15 mouse cellular contexts compared by ENCODE assay signal in the genomic region with DNA sequence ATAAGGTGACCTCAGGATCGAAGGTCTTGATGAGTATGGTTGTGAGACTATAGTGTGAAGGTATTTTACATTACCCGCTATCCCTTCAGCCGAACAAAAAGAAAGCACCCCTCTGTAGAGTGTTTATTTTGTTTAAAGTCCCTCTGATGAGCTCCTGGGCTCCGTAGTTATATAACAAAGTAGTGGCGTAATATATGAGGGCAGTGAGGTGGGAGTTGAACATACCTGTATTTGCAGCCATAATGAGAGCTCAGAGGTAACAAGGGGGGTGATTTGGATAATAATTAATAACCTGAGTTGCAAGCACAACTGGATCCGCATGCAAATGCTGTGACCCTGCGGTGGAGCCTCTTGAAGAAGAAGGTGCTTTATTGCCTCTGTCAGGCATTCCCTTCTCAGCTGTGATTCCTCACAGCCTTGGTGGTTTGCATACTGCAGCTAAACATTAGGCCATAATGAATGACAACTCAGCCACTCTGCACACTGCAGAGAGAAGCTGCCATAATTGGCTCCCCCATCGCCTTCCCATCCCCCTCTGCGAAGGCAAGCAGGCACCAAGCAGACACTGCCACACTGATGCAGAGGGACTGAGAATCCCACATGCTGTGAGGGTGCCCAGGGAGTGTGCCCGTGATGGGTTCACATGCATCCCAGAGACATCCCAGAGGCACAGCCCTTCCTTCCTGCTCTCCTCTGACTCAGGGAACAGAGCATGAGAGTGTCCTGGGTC.
DNase-seq lines count a peak whose midpoint lies in the region; ATAC-seq and TF ChIP-seq lines count a peak whose summit lies in the region.
"Had no signal": no experiment of that assay in that cellular context is flagged by ENCODE, and none has a peak within 500 bp of the region (broad histone marks: within the 10 kb centered on the region; RNA-seq: fewer than 3 reads in every experiment).

No protein-coding gene starts in this region.

- WGBS in kidney, postnatal 0 days, result 20% methylated on average over 10 of the region's 10 CpGs
- WGBS in forebrain, embryonic 13.5 days, result 70% methylated on average over 10 of the region's 10 CpGs
- 42% methylated on average over 10 of the region's 10 CpGs for WGBS in limb, embryonic 10.5 days

- peak; percentile 44 for DNase-seq in kidney, postnatal 0 days (ENCODE audit: low spot score)
- no peak for DNase-seq in kidney, adult 9 months
- peak; percentile 83 for DNase-seq in brain, embryonic 14.5 days (ENCODE audit: low read depth)
- no peak for DNase-seq in limb, embryonic 10.5 days (ENCODE audit: low spot score)
- DNase-seq in adrenal gland, adult 8-10 months, result no peak
- no peak for DNase-seq in cerebellum, adult 11-12 months
- DNase-seq: cerebellum, postnatal 25 days; gastrocnemius, postnatal 25 days; heart, postnatal 14 days; right cerebral cortex, postnatal 14 days had no signal

- no peaks in the 10 kb centered on the region for H3K36me3 ChIP-seq in kidney, postnatal 0 days (ENCODE audit: insufficient read depth, low read length)
- H3K36me3 ChIP-seq in forebrain, embryonic 13.5 days (ENCODE audit: poor library complexity, severe bottlenecking), result no peaks in the 10 kb centered on the region
- no peaks in the 10 kb centered on the region for H3K36me3 ChIP-seq in limb, embryonic 10.5 days
- H3K36me3 ChIP-seq: limb, embryonic 13.5 days; stomach, embryonic 15.5 days had no signal

- ATAC-seq in kidney, postnatal 0 days (replicated peaks; ENCODE audit: low FRiP score, low read depth), result no peak; the same call in 1 of the 2 replicates
- ATAC-seq in forebrain, embryonic 13.5 days, result peak; percentile 87
- ATAC-seq: lung, postnatal 0 days had no signal

- no peak overlapping the region for H3K4me3 ChIP-seq in kidney, postnatal 0 days (replicated peaks; ENCODE audit: low read depth, low read length)
- no peak overlapping the region for H3K4me3 ChIP-seq in forebrain, embryonic 13.5 days
- no peak overlapping the region for H3K4me3 ChIP-seq in limb, embryonic 10.5 days
- H3K4me3 ChIP-seq: limb, embryonic 13.5 days; myocyte; stomach, embryonic 15.5 days had no signal

- no peak for TF ChIP-seq CTCF in kidney, postnatal 0 days (IDR thresholded peaks at IDR 0.05; ENCODE audit: low read depth)
- TF ChIP-seq CTCF in brain, embryonic 14.5 days (IDR thresholded peaks at IDR 0.05; ENCODE audit: borderline replicate concordance, extremely low read depth, insufficient read depth, insufficient read length), result no peak

- H3K4me1 ChIP-seq in kidney, postnatal 0 days (replicated peaks; ENCODE audit: insufficient read depth, low read length), result peaks cover 9% of the 10 kb centered on the region
- peaks cover 12% of the 10 kb centered on the region for H3K4me1 ChIP-seq in forebrain, embryonic 13.5 days
- peaks cover 19% of the 10 kb centered on the region for H3K4me1 ChIP-seq in limb, embryonic 10.5 days

- H3K9me3 ChIP-seq in kidney, postnatal 0 days (replicated peaks; ENCODE audit: low read length), result no peaks in the 10 kb centered on the region
- no peaks in the 10 kb centered on the region for H3K9me3 ChIP-seq in forebrain, embryonic 13.5 days (replicated peaks)
- H3K9me3 ChIP-seq in limb, embryonic 10.5 days (replicated peaks), result no peaks in the 10 kb centered on the region
- H3K9me3 ChIP-seq: limb, embryonic 13.5 days; stomach, embryonic 15.5 days had no signal

- no peaks in the 10 kb centered on the region for H3K27me3 ChIP-seq in kidney, postnatal 0 days (ENCODE audit: insufficient read depth, low read length)
- no peaks in the 10 kb centered on the region for H3K27me3 ChIP-seq in forebrain, embryonic 13.5 days
- no peaks in the 10 kb centered on the region for H3K27me3 ChIP-seq in limb, embryonic 10.5 days (ENCODE audit: low read depth, poor library complexity, severe bottlenecking)
- H3K27me3 ChIP-seq: limb, embryonic 13.5 days; stomach, embryonic 15.5 days had no signal

- peak overlapping the region; percentile 36; the same call in 1 of the 2 replicates for H3K27ac ChIP-seq in kidney, postnatal 0 days
- peak overlapping the region; percentile 52 for H3K27ac ChIP-seq in forebrain, embryonic 13.5 days
- peak overlapping the region; percentile 57; the same call in 1 of the 2 replicates for H3K27ac ChIP-seq in limb, embryonic 10.5 days
- H3K27ac ChIP-seq: limb, embryonic 13.5 days; stomach, embryonic 15.5 days had no signal

- no peak overlapping the region for H3K4me2 ChIP-seq in kidney, postnatal 0 days (ENCODE audit: low read length)
- no peak overlapping the region for H3K4me2 ChIP-seq in forebrain, embryonic 13.5 days
- H3K4me2 ChIP-seq: limb, embryonic 13.5 days; stomach, embryonic 15.5 days had no signal

- no peak overlapping the region for H3K9ac ChIP-seq in kidney, postnatal 0 days (ENCODE audit: low read depth, low read length)
- 0 out of 2 replicates have a peak overlapping the region, but pooled peaks have one; percentile 40 for H3K9ac ChIP-seq in forebrain, embryonic 13.5 days
- H3K9ac ChIP-seq: limb, embryonic 13.5 days; stomach, embryonic 15.5 days had no signal

- no peak for TF ChIP-seq POLR2A in brain, embryonic 14.5 days (IDR thresholded peaks at IDR 0.05; ENCODE audit: borderline replicate concordance, extremely low read depth, insufficient read depth, insufficient read length, poor library complexity, severe bottlenecking)

Comparison
In these comparisons a context has a peak if more than half of its experiments do, and no peak if none do; other contexts are left out.
1. DNase-seq: peak in kidney, postnatal 0 days (single experiment) and brain, embryonic 14.5 days (single experiment); none in kidney, adult 9 months (single experiment), limb, embryonic 10.5 days (single experiment), adrenal gland, adult 8-10 months (single experiment) and cerebellum, adult 11-12 months (single experiment).
2. Peak in every context shown above with its lines, with median percentiles within 50 percentile points of each other: H3K27ac ChIP-seq.